28 mouse cellular contexts compared by ENCODE assay signal in genomic region chr6:98246449-98246848, GRCm38 (mm10).
DNase-seq lines count a peak whose midpoint lies in the region; ATAC-seq lines count a peak whose summit lies in the region.
"Had no signal": no experiment of that assay in that cellular context is flagged by ENCODE, and none has a peak within 500 bp of the region (broad histone marks: within the 10 kb centered on the region; RNA-seq: fewer than 3 reads in every experiment).

No protein-coding gene starts in this region.

- no peak overlapping the region for H3K4me3 ChIP-seq in forebrain, embryonic 16.5 days (replicated peaks; ENCODE audit: low read length)
- H3K4me3 ChIP-seq in forebrain, embryonic 13.5 days: no peak overlapping the region
- H3K4me3 ChIP-seq: embryonic facial prominence, embryonic 10.5 days; embryonic facial prominence, embryonic 13.5 days; erythroblast, embryonic 14.5 days; gastrocnemius, adult 2 months; hindbrain, embryonic 10.5 days; hindbrain, embryonic 13.5 days; intestine, embryonic 15.5 days had no signal

- H3K27ac ChIP-seq in forebrain, embryonic 16.5 days (ENCODE audit: low read length): no peak overlapping the region
- no peak overlapping the region for H3K27ac ChIP-seq in forebrain, embryonic 13.5 days
- H3K27ac ChIP-seq: embryonic facial prominence, embryonic 10.5 days; embryonic facial prominence, embryonic 13.5 days; gastrocnemius, adult 2 months; hindbrain, embryonic 10.5 days; hindbrain, embryonic 13.5 days; intestine, embryonic 15.5 days had no signal

- WGBS in forebrain, embryonic 16.5 days: 71% methylated on average over 2 of the region's 2 CpGs
- 86% methylated on average over 2 of the region's 2 CpGs for WGBS in forebrain, embryonic 13.5 days

- peaks cover 8% of the 10 kb centered on the region; the same call in 1 of the 2 replicates for H3K4me1 ChIP-seq in forebrain, embryonic 16.5 days (replicated peaks; ENCODE audit: control insufficient read depth, insufficient read depth, low read length)
- peaks cover 8% of the 10 kb centered on the region for H3K4me1 ChIP-seq in forebrain, embryonic 13.5 days
- H3K4me1 ChIP-seq: intestine, embryonic 15.5 days had no signal

- 0 out of 2 replicates have a peak, but pooled peaks have one; percentile 40 for ATAC-seq in forebrain, embryonic 16.5 days
- no peak for ATAC-seq in forebrain, embryonic 13.5 days
- ATAC-seq: hindbrain, embryonic 16.5 days; intestine, embryonic 15.5 days had no signal

- no peaks in the 10 kb centered on the region for H3K27me3 ChIP-seq in forebrain, embryonic 16.5 days (replicated peaks; ENCODE audit: control insufficient read depth, insufficient read depth, low read length)
- H3K27me3 ChIP-seq in forebrain, embryonic 13.5 days: no peaks in the 10 kb centered on the region
- H3K27me3 ChIP-seq: CH12.LX; embryonic facial prominence, embryonic 13.5 days; hindbrain, embryonic 13.5 days; intestine, embryonic 15.5 days had no signal

- intact Hi-C loops in left cerebral cortex, postnatal 36 days (cut with DNase I): no loop called here
- intact Hi-C loops in left cerebral cortex, postnatal 25 days (cut with DNase I): no loop called here

- H3K9me3 ChIP-seq in forebrain, embryonic 16.5 days (ENCODE audit: control insufficient read depth, low read length): no peaks in the 10 kb centered on the region
- no peaks in the 10 kb centered on the region for H3K9me3 ChIP-seq in forebrain, embryonic 13.5 days (replicated peaks)
- H3K9me3 ChIP-seq: embryonic facial prominence, embryonic 10.5 days; embryonic facial prominence, embryonic 13.5 days; hindbrain, embryonic 10.5 days; hindbrain, embryonic 13.5 days; intestine, embryonic 15.5 days had no signal

- no peak overlapping the region for H3K9ac ChIP-seq in forebrain, embryonic 16.5 days (replicated peaks; ENCODE audit: low read depth, low read length)
- no peak overlapping the region for H3K9ac ChIP-seq in forebrain, embryonic 13.5 days
- H3K9ac ChIP-seq: embryonic facial prominence, embryonic 13.5 days; hindbrain, embryonic 13.5 days; intestine, embryonic 15.5 days had no signal

- H3K36me3 ChIP-seq in forebrain, embryonic 16.5 days (ENCODE audit: control insufficient read depth, insufficient read depth): no peaks in the 10 kb centered on the region
- H3K36me3 ChIP-seq in forebrain, embryonic 13.5 days (ENCODE audit: poor library complexity, severe bottlenecking): no peaks in the 10 kb centered on the region
- H3K36me3 ChIP-seq: embryonic facial prominence, embryonic 10.5 days; embryonic facial prominence, embryonic 13.5 days; hindbrain, embryonic 10.5 days; hindbrain, embryonic 13.5 days; intestine, embryonic 15.5 days had no signal

- peak; percentile 28 for DNase-seq in left cerebral cortex, adult 11 months (ENCODE audit: low spot score)
- DNase-seq in left cerebral cortex, postnatal 36 days (ENCODE audit: low spot score in 2 of 2): no peak
- peak; percentile 31 to 77 for DNase-seq in left cerebral cortex, postnatal 25 days (ENCODE audit: low spot score in 2 of 2)
- no peak for DNase-seq in left cerebral cortex, adult 18-20 months (ENCODE audit: low spot score in 2 of 2)
- DNase-seq in thymus, postnatal 10 days (ENCODE audit: low spot score in 2 of 2): no peak
- DNase-seq: adrenal gland, adult 2 months; adrenal gland, postnatal 14 days; B cell, adult 2 months; cerebellum, adult 11-12 months; cerebellum, adult 8-10 months; cerebellum, postnatal 10 days; cerebellum, postnatal 36 days; embryo, embryonic 11 days; gastrocnemius, adult 2 months; gastrocnemius, postnatal 14 days; heart, adult 11 months; heart, postnatal 36 days had no signal

- no peak overlapping the region for H3K4me2 ChIP-seq in forebrain, embryonic 16.5 days (ENCODE audit: low read length)
- H3K4me2 ChIP-seq in forebrain, embryonic 13.5 days: no peak overlapping the region
- H3K4me2 ChIP-seq: embryonic facial prominence, embryonic 13.5 days; heart, embryonic 11.5 days; hindbrain, embryonic 13.5 days; intestine, embryonic 15.5 days had no signal

Comparison
In these comparisons a context has a peak if more than half of its experiments do, and no peak if none do; other contexts are left out.
1. DNase-seq: peak in left cerebral cortex, adult 11 months (single experiment) and left cerebral cortex, postnatal 25 days (2 of 2); none in left cerebral cortex, postnatal 36 days (0 of 2), left cerebral cortex, adult 18-20 months (0 of 2) and thymus, postnatal 10 days (0 of 2).